Mouse (Mus musculus) cortical plate, adult 2 months (tissue): ENCODE results near the gene Cdt1.

Experiments used
- CTCF ChIP-seq: fragments of 200-500 bp; IDR thresholded peaks from 2 replicates; pipeline ENCODE4 v1.5.1; 2011; ENCODE audit warnings: mild to moderate bottlenecking, control low read depth, low read length; ENCODE audit not compliant: insufficient read depth; ENCODE audit errors: extremely low read depth
- POLR2A ChIP-seq: fragments of 200-500 bp; IDR thresholded peaks from 2 replicates; pipeline ENCODE4 v1.6.1; 2011; ENCODE audit warnings: mild to moderate bottlenecking, low read length, control low read depth; ENCODE audit not compliant: insufficient read depth; ENCODE audit errors: extremely low read depth

- TF ChIP-seq CTCF (no peak), POLR2A (no peak)
Observed at GRCm38 (mm10) chr8:122600666-122601065, 32.9 kb downstream of the Cdt1 start.
